Mouse (Mus musculus) adrenal gland (tissue): Measurements from ENCODE around the gene Ubxn7.

ENCODE experiments used
- intact Hi-C: fragments of 180-260 bp; cut with DNase I; formaldehyde crosslinking; loops from one replicate; pipeline ENCODE4 v1.15.1; 2025

The Ubxn7 gene

GRCm38 (mm10) chr16:32431047-32431591, 99.1 kb downstream of the Ubxn7 start:
- intact Hi-C loops, result no loop called here

- intact Hi-C loops, result no loop called here
Measured at GRCm38 (mm10) chr16:32431926-32432325, 99.9 kb downstream of the Ubxn7 start.

- intact Hi-C loops, result no loop called here
Measured at GRCm38 (mm10) chr16:32433138-32433537, 101.1 kb downstream of the Ubxn7 start.

- intact Hi-C loops, result no loop called here
Measured at GRCm38 (mm10) chr16:32434066-32434465, 102.0 kb downstream of the Ubxn7 start.

GRCm38 (mm10) chr16:32434691-32435090, 102.6 kb downstream of the Ubxn7 start:
- intact Hi-C loops, result no loop called here

- intact Hi-C loops, result no loop called here
Measured at GRCm38 (mm10) chr16:32436657-32437056, 104.6 kb downstream of the Ubxn7 start.

- intact Hi-C loops, result no loop called here
Measured at GRCm38 (mm10) chr16:32437266-32437665, 105.2 kb downstream of the Ubxn7 start.

- intact Hi-C loops, result no loop called here
Measured at GRCm38 (mm10) chr16:32441432-32441831, 109.4 kb downstream of the Ubxn7 start.
